Mouse (Mus musculus): Measurements from ENCODE around the gene Gm37240. TPM values are rescaled to one million over a fixed set of nuclear protein-coding genes. Genes with fewer than 3 reads are reported as not detected.

Gene Gm37240
- total and polyA plus RNA-seq, 3 experiments, result not detected

GRCm38 (mm10) chr3:85168816-85169215 is 718.5 kb downstream of the Gm37240 start:
- Histone ChIP-seq H3K4me1 (ENCODE audit: insufficient read depth, low read depth, low read length) (no peaks in the 10 kb centered on the region), H3K27me3 (ENCODE audit: insufficient read depth, low read length) (no peaks in the 10 kb centered on the region), H3K4me3 (ENCODE audit: low read depth, low read length) (no peak overlapping the region), H3K9me3 (replicated peaks) (no peaks in the 10 kb centered on the region), H3K36me3 (replicated peaks) (no peaks in the 10 kb centered on the region)
- TF ChIP-seq CTCF (IDR thresholded peaks at IDR 0.05; ENCODE audit: low read depth, low read length) (no peak), GATA2 (IDR thresholded peaks at IDR 0.05; ENCODE audit: borderline replicate concordance, low read depth, low read length) (no peak), GATA1 (IDR thresholded peaks at IDR 0.05; ENCODE audit: borderline replicate concordance, low read length) (no peak)
- DNase-seq (ENCODE audit: low spot score), result no peak
- ATAC-seq (ENCODE audit: extremely low read depth, insufficient number of reproducible peaks, low FRiP score, poor library complexity, severe bottlenecking), result no peak

GRCm38 (mm10) chr3:85164931-85165330 is 722.4 kb downstream of the Gm37240 start:
- H3K27me3 ChIP-seq (ENCODE audit: insufficient read depth, low read length), result no peaks in the 10 kb centered on the region
- no peak overlapping the region for H3K4me3 ChIP-seq (ENCODE audit: low read depth, low read length)
- ATAC-seq (ENCODE audit: extremely low read depth, insufficient number of reproducible peaks, low FRiP score, poor library complexity, severe bottlenecking) (no peak), DNase-seq (ENCODE audit: low spot score) (no peak)
- TF ChIP-seq TAL1 (conservative IDR thresholded peaks at IDR 0.05; ENCODE audit: low read depth, low read length), result no peak
- TF ChIP-seq GATA2 (IDR thresholded peaks at IDR 0.05; ENCODE audit: borderline replicate concordance, low read depth, low read length), result no peak
- no peak for TF ChIP-seq CTCF (IDR thresholded peaks at IDR 0.05; ENCODE audit: low read depth, low read length)
- TF ChIP-seq GATA1 (IDR thresholded peaks at IDR 0.05; ENCODE audit: borderline replicate concordance, low read length), result no peak
- no peak for TF ChIP-seq POLR2AphosphoS5 (IDR thresholded peaks at IDR 0.05; ENCODE audit: insufficient replicate concordance, low read depth, low read length)
- no peaks in the 10 kb centered on the region for H3K9me3 ChIP-seq (replicated peaks)
- H3K36me3 ChIP-seq (replicated peaks), result no peaks in the 10 kb centered on the region
- H3K4me1 ChIP-seq (ENCODE audit: insufficient read depth, low read depth, low read length), result no peaks in the 10 kb centered on the region

- H3K27me3 ChIP-seq (ENCODE audit: insufficient read depth, low read length), result peaks cover 1% of the 10 kb centered on the region
- no peak overlapping the region for H3K4me3 ChIP-seq (ENCODE audit: low read depth, low read length)
- no peaks in the 10 kb centered on the region for H3K9me3 ChIP-seq (replicated peaks)
- TF ChIP-seq GATA1 (IDR thresholded peaks at IDR 0.05; ENCODE audit: borderline replicate concordance, low read length) (no peak), CTCF (IDR thresholded peaks at IDR 0.05; ENCODE audit: low read depth, low read length) (no peak), TAL1 (conservative IDR thresholded peaks at IDR 0.05; ENCODE audit: low read depth, low read length) (no peak), GATA2 (IDR thresholded peaks at IDR 0.05; ENCODE audit: borderline replicate concordance, low read depth, low read length) (no peak), POLR2AphosphoS5 (IDR thresholded peaks at IDR 0.05; ENCODE audit: insufficient replicate concordance, low read depth, low read length) (no peak)
- no peak for DNase-seq (ENCODE audit: low spot score)
- no peaks in the 10 kb centered on the region for H3K36me3 ChIP-seq (replicated peaks)
- ATAC-seq (ENCODE audit: extremely low read depth, insufficient number of reproducible peaks, low FRiP score, poor library complexity, severe bottlenecking), result no peak
- H3K4me1 ChIP-seq (ENCODE audit: insufficient read depth, low read depth, low read length), result no peaks in the 10 kb centered on the region
These were observed 723.9 kb downstream of the Gm37240 start for GRCm38 (mm10) chr3:85163396-85163795.

GRCm38 (mm10) chr3:85162430-85162829 is 724.9 kb downstream of the Gm37240 start:
- no peak overlapping the region for H3K4me3 ChIP-seq (ENCODE audit: low read depth, low read length)
- no peak for ATAC-seq (ENCODE audit: extremely low read depth, insufficient number of reproducible peaks, low FRiP score, poor library complexity, severe bottlenecking)

GRCm38 (mm10) chr3:85160816-85161215 is 726.5 kb downstream of the Gm37240 start:
- Histone ChIP-seq H3K9me3 (replicated peaks) (no peaks in the 10 kb centered on the region), H3K4me3 (ENCODE audit: low read depth, low read length) (no peak overlapping the region), H3K4me1 (ENCODE audit: insufficient read depth, low read depth, low read length) (no peaks in the 10 kb centered on the region), H3K36me3 (replicated peaks) (no peaks in the 10 kb centered on the region), H3K27me3 (ENCODE audit: insufficient read depth, low read length) (peaks cover 4% of the 10 kb centered on the region)
- DNase-seq (ENCODE audit: low spot score), result no peak
- TF ChIP-seq CTCF (IDR thresholded peaks at IDR 0.05; ENCODE audit: low read depth, low read length), result no peak
- no peak for TF ChIP-seq GATA2 (IDR thresholded peaks at IDR 0.05; ENCODE audit: borderline replicate concordance, low read depth, low read length)
- TF ChIP-seq POLR2AphosphoS5 (IDR thresholded peaks at IDR 0.05; ENCODE audit: insufficient replicate concordance, low read depth, low read length), result no peak
- TF ChIP-seq GATA1 (IDR thresholded peaks at IDR 0.05; ENCODE audit: borderline replicate concordance, low read length), result no peak
- TF ChIP-seq TAL1 (conservative IDR thresholded peaks at IDR 0.05; ENCODE audit: low read depth, low read length), result no peak
- no peak for ATAC-seq (ENCODE audit: extremely low read depth, insufficient number of reproducible peaks, low FRiP score, poor library complexity, severe bottlenecking)

More at GRCm38 (mm10) chr3:85162430-85162829, 724.9 kb downstream of the Gm37240 start:
- TF ChIP-seq TAL1 (conservative IDR thresholded peaks at IDR 0.05; ENCODE audit: low read depth, low read length) (no peak), GATA1 (IDR thresholded peaks at IDR 0.05; ENCODE audit: borderline replicate concordance, low read length) (no peak)
- H3K9me3 ChIP-seq (replicated peaks), result no peaks in the 10 kb centered on the region
- peaks cover 4% of the 10 kb centered on the region for H3K27me3 ChIP-seq (ENCODE audit: insufficient read depth, low read length)
- no peaks in the 10 kb centered on the region for H3K4me1 ChIP-seq (ENCODE audit: insufficient read depth, low read depth, low read length)
- no peaks in the 10 kb centered on the region for H3K36me3 ChIP-seq (replicated peaks)
- DNase-seq (ENCODE audit: low spot score), result no peak

GRCm38 (mm10) chr3:85159631-85160030 is 727.7 kb downstream of the Gm37240 start:
- Histone ChIP-seq H3K4me3 (ENCODE audit: low read depth, low read length) (no peak overlapping the region), H3K27me3 (ENCODE audit: insufficient read depth, low read length) (peaks cover 4% of the 10 kb centered on the region), H3K36me3 (replicated peaks) (no peaks in the 10 kb centered on the region), H3K4me1 (ENCODE audit: insufficient read depth, low read depth, low read length) (no peaks in the 10 kb centered on the region), H3K9me3 (replicated peaks) (no peaks in the 10 kb centered on the region)
- no peak for ATAC-seq (ENCODE audit: extremely low read depth, insufficient number of reproducible peaks, low FRiP score, poor library complexity, severe bottlenecking)
- TF ChIP-seq CTCF (IDR thresholded peaks at IDR 0.05; ENCODE audit: low read depth, low read length) (no peak), TAL1 (conservative IDR thresholded peaks at IDR 0.05; ENCODE audit: low read depth, low read length) (no peak), GATA2 (IDR thresholded peaks at IDR 0.05; ENCODE audit: borderline replicate concordance, low read depth, low read length) (no peak), POLR2AphosphoS5 (IDR thresholded peaks at IDR 0.05; ENCODE audit: insufficient replicate concordance, low read depth, low read length) (no peak), GATA1 (IDR thresholded peaks at IDR 0.05; ENCODE audit: borderline replicate concordance, low read length) (no peak)
- DNase-seq (ENCODE audit: low spot score), result no peak

GRCm38 (mm10) chr3:85148816-85149215 is 738.5 kb downstream of the Gm37240 start:
- ATAC-seq (ENCODE audit: extremely low read depth, insufficient number of reproducible peaks, low FRiP score, poor library complexity, severe bottlenecking), result no peak
- TF ChIP-seq GATA1 (IDR thresholded peaks at IDR 0.05; ENCODE audit: borderline replicate concordance, low read length) (no peak), TAL1 (conservative IDR thresholded peaks at IDR 0.05; ENCODE audit: low read depth, low read length) (no peak), POLR2AphosphoS5 (IDR thresholded peaks at IDR 0.05; ENCODE audit: insufficient replicate concordance, low read depth, low read length) (no peak), CTCF (IDR thresholded peaks at IDR 0.05; ENCODE audit: low read depth, low read length) (no peak), GATA2 (IDR thresholded peaks at IDR 0.05; ENCODE audit: borderline replicate concordance, low read depth, low read length) (no peak)

More at GRCm38 (mm10) chr3:85148816-85149215, 738.5 kb downstream of the Gm37240 start:
- H3K27me3 ChIP-seq (ENCODE audit: insufficient read depth, low read length), result no peaks in the 10 kb centered on the region
- no peaks in the 10 kb centered on the region for H3K4me1 ChIP-seq (ENCODE audit: insufficient read depth, low read depth, low read length)
- no peaks in the 10 kb centered on the region for H3K36me3 ChIP-seq (replicated peaks)
- DNase-seq (ENCODE audit: low spot score), result no peak
- H3K4me3 ChIP-seq (ENCODE audit: low read depth, low read length), result no peak overlapping the region
- no peaks in the 10 kb centered on the region for H3K9me3 ChIP-seq (replicated peaks)
